Mouse (Mus musculus) liver, adult 2 months (tissue): Measurements from ENCODE around the gene Micall1.
A peak's percentile ranks its signal among the peaks of the same experiment; 100 is the strongest.

Experiments
- CTCF ChIP-seq: fragments of 200-500 bp; IDR thresholded peaks from 2 replicates; pipeline ENCODE4 v1.5.1; 2011; ENCODE audit warnings: low read depth, low read length, control low read depth
- POLR2A ChIP-seq: fragments of 200-500 bp; IDR thresholded peaks from 2 replicates; pipeline ENCODE4 v1.6.1; 2011; ENCODE audit warnings: low read length, control low read depth; ENCODE audit not compliant: insufficient read depth; ENCODE audit errors: extremely low read depth

GRCm38 (mm10) chr15:79148533-79148932 lies 39.8 kb downstream of the Micall1 start:
- TF ChIP-seq CTCF (peak; percentile 94), POLR2A (no peak)
